Mouse (Mus musculus) olfactory bulb, adult 2 months (tissue): ENCODE data around the gene Atp23.

Source experiments
- CTCF ChIP-seq: fragments of 200-500 bp; IDR thresholded peaks from 2 replicates; pipeline ENCODE4 v1.5.1; 2012; ENCODE audit warnings: low read depth, mild to moderate bottlenecking, low read length, moderate library complexity; ENCODE audit not compliant: insufficient read depth
- POLR2A ChIP-seq: fragments of 200-500 bp; IDR thresholded peaks from 2 replicates; pipeline ENCODE4 v1.6.1; 2012; ENCODE audit warnings: mild to moderate bottlenecking, low read depth, low read length, moderate library complexity; ENCODE audit not compliant: insufficient read depth

DNA sequence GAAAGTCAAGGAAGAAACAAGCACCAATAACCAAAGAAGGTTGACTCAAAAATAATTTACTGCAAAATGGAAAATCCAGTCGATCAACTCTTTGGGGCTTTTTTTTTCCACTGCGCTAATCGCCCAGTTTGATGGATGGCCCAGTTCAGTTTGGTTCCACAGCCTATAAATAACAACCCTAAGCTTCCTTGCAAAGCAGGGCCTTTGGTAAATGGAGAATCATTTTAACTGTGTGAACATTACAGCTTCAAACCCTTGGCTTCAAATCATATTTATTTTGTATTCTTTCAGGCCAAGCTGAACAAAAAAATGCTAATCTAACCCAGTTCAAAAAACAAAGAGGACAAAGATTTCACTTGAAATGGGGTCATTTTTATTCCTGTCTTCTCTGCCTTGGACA lies 78.7 kb downstream of the Atp23 start:
- TF ChIP-seq POLR2A = no peak
- TF ChIP-seq CTCF = no peak
